Mouse (Mus musculus): ENCODE measurements around the gene Pcbp1. TPM values are rescaled to one million over a fixed set of nuclear protein-coding genes. Genes with fewer than 3 reads are reported as not detected.

The Pcbp1 gene
- polyA plus RNA-seq, 1 experiment from 2014 or later, result 234 TPM

DNA sequence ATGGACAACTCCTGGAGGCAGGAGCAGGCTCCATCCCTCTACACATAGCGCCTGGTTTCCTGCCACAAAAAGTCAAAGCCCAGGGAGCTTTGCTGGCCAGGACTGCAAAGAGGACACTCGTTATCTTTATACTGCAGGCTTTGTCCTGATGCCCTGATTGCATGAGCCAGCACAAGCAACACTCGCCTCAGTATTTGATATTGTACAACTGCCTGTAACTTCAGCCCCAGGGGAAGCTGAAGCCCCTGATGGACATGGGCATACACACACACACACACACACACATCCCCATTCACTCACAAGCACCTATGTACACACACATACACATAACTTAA lies 16.3 kb downstream of the Pcbp1 start:
- Histone ChIP-seq H3K27me3 (ENCODE audit: insufficient read depth, low read length) (no peaks in the 10 kb centered on the region), H3K27ac (ENCODE audit: low read length) (no peak overlapping the region), H3K36me3 (ENCODE audit: insufficient read depth, low read length) (no peaks in the 10 kb centered on the region), H3K9me3 (ENCODE audit: low read length) (no peaks in the 10 kb centered on the region), H3K4me2 (replicated peaks; ENCODE audit: low read depth, low read length) (no peak overlapping the region), H3K4me1 (ENCODE audit: insufficient read depth, low read length) (no peaks in the 10 kb centered on the region), H3K9ac (replicated peaks; ENCODE audit: low read length) (no peak overlapping the region), H3K4me3 (ENCODE audit: low read length) (no peak overlapping the region)
- no peak for ATAC-seq (ENCODE audit: low FRiP score, low TSS enrichment)
- 71% methylated on average over 3 of the region's 3 CpGs for WGBS

GRCm38 (mm10) chr6:86509194-86509865 lies 16.8 kb downstream of the Pcbp1 start:
- Histone ChIP-seq H3K4me1 (ENCODE audit: insufficient read depth, low read length) (no peaks in the 10 kb centered on the region), H3K4me2 (replicated peaks; ENCODE audit: low read depth, low read length) (no peak overlapping the region), H3K27me3 (ENCODE audit: insufficient read depth, low read length) (no peaks in the 10 kb centered on the region), H3K9ac (replicated peaks; ENCODE audit: low read length) (no peak overlapping the region), H3K27ac (ENCODE audit: low read length) (no peak overlapping the region), H3K36me3 (ENCODE audit: insufficient read depth, low read length) (no peaks in the 10 kb centered on the region), H3K4me3 (ENCODE audit: low read length) (no peak overlapping the region), H3K9me3 (ENCODE audit: low read length) (no peaks in the 10 kb centered on the region)
- 92% methylated on average over 4 of the region's 4 CpGs for WGBS
- no peak for ATAC-seq (ENCODE audit: low FRiP score, low TSS enrichment)

GRCm38 (mm10) chr6:86508736-86509135 lies 17.4 kb downstream of the Pcbp1 start:
- Histone ChIP-seq H3K27ac (ENCODE audit: low read length) (no peak overlapping the region), H3K4me3 (ENCODE audit: low read length) (no peak overlapping the region), H3K9me3 (ENCODE audit: low read length) (no peaks in the 10 kb centered on the region), H3K36me3 (ENCODE audit: insufficient read depth, low read length) (no peaks in the 10 kb centered on the region), H3K4me1 (ENCODE audit: insufficient read depth, low read length) (no peaks in the 10 kb centered on the region), H3K27me3 (ENCODE audit: insufficient read depth, low read length) (no peaks in the 10 kb centered on the region), H3K9ac (replicated peaks; ENCODE audit: low read length) (no peak overlapping the region), H3K4me2 (replicated peaks; ENCODE audit: low read depth, low read length) (no peak overlapping the region)
- no peak for ATAC-seq (ENCODE audit: low FRiP score, low TSS enrichment)
- 86% methylated on average over 3 of the region's 3 CpGs for WGBS

GRCm38 (mm10) chr6:86507116-86507515 lies 19.0 kb downstream of the Pcbp1 start:
- Histone ChIP-seq H3K4me3 (ENCODE audit: low read length) (no peak overlapping the region), H3K9ac (replicated peaks; ENCODE audit: low read length) (no peak overlapping the region), H3K27me3 (ENCODE audit: insufficient read depth, low read length) (no peaks in the 10 kb centered on the region), H3K9me3 (ENCODE audit: low read length) (no peaks in the 10 kb centered on the region), H3K4me2 (replicated peaks; ENCODE audit: low read depth, low read length) (no peak overlapping the region), H3K36me3 (ENCODE audit: insufficient read depth, low read length) (no peaks in the 10 kb centered on the region), H3K27ac (ENCODE audit: low read length) (no peak overlapping the region), H3K4me1 (ENCODE audit: insufficient read depth, low read length) (no peaks in the 10 kb centered on the region)
- no peak for ATAC-seq (ENCODE audit: low FRiP score, low TSS enrichment)

GRCm38 (mm10) chr6:86506309-86506708 lies 19.8 kb downstream of the Pcbp1 start:
- WGBS, result 80% methylated on average over 3 of the region's 3 CpGs
- Histone ChIP-seq H3K27me3 (ENCODE audit: insufficient read depth, low read length) (no peaks in the 10 kb centered on the region), H3K4me1 (ENCODE audit: insufficient read depth, low read length) (no peaks in the 10 kb centered on the region), H3K27ac (ENCODE audit: low read length) (no peak overlapping the region), H3K9ac (replicated peaks; ENCODE audit: low read length) (no peak overlapping the region), H3K36me3 (ENCODE audit: insufficient read depth, low read length) (no peaks in the 10 kb centered on the region), H3K4me2 (replicated peaks; ENCODE audit: low read depth, low read length) (no peak overlapping the region), H3K4me3 (ENCODE audit: low read length) (no peak overlapping the region), H3K9me3 (ENCODE audit: low read length) (no peaks in the 10 kb centered on the region)
- no peak for ATAC-seq (ENCODE audit: low FRiP score, low TSS enrichment)

DNA sequence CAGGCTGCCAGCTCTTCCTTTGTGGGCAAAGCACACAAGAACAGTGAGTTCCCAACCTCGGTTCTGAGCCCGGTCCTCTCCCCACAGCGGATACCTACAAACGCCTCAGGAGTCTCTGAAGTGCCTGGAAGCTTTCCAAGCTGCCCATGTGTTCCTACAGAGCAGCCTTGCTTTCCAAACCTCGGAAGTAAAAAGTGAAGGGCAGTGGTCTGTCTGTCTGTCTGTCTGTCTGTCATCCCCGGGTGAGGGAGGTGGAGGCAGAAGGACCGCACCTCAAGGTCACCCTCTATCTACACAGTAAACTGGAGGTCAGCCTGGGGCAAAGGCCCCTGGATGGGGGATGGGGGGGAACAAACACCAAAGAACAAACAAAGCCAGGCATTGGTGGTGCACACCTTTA lies 20.4 kb downstream of the Pcbp1 start:
- H3K27ac ChIP-seq (ENCODE audit: low read length), result no peak overlapping the region
- H3K9ac ChIP-seq (replicated peaks; ENCODE audit: low read length), result no peak overlapping the region
- H3K4me3 ChIP-seq (ENCODE audit: low read length), result no peak overlapping the region
- no peak overlapping the region for H3K4me2 ChIP-seq (replicated peaks; ENCODE audit: low read depth, low read length)
- no peak for ATAC-seq (ENCODE audit: low FRiP score, low TSS enrichment)
- H3K4me1 ChIP-seq (ENCODE audit: insufficient read depth, low read length), result no peaks in the 10 kb centered on the region
- WGBS, result 75% methylated on average over 7 of the region's 7 CpGs
- H3K9me3 ChIP-seq (ENCODE audit: low read length), result no peaks in the 10 kb centered on the region
- H3K27me3 ChIP-seq (ENCODE audit: insufficient read depth, low read length), result no peaks in the 10 kb centered on the region
- H3K36me3 ChIP-seq (ENCODE audit: insufficient read depth, low read length), result no peaks in the 10 kb centered on the region

DNA sequence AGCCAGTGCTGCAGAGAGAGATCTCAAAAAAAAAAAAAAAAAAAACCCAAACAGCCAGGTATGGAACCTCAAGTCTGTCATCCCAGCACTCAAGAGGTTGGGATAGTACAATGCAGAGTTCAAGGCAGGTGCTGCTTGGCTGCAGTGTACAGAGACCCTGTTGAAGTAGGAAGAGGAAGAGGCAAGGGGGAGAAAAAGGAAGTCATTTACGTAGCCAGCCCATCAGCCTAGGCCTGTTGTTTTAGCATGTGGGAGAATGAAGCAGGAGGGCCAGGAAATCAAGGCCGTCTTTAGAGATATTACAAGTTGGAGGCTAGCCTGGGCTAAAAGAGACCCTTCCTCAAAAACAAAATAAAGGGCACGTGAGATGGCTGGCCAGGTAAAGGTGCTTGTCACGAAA lies 22.6 kb downstream of the Pcbp1 start:
- WGBS, result 87% methylated on average over 4 of the region's 4 CpGs
- H3K9me3 ChIP-seq (ENCODE audit: low read length), result no peaks in the 10 kb centered on the region
- H3K9ac ChIP-seq (replicated peaks; ENCODE audit: low read length), result no peak overlapping the region
- H3K4me3 ChIP-seq (ENCODE audit: low read length), result no peak overlapping the region
- peaks cover 15% of the 10 kb centered on the region for H3K4me1 ChIP-seq (ENCODE audit: insufficient read depth, low read length)
- no peak overlapping the region for H3K4me2 ChIP-seq (replicated peaks; ENCODE audit: low read depth, low read length)
- no peak overlapping the region for H3K27ac ChIP-seq (ENCODE audit: low read length)
- ATAC-seq (ENCODE audit: low FRiP score, low TSS enrichment), result no peak
- no peaks in the 10 kb centered on the region for H3K36me3 ChIP-seq (ENCODE audit: insufficient read depth, low read length)
- no peaks in the 10 kb centered on the region for H3K27me3 ChIP-seq (ENCODE audit: insufficient read depth, low read length)

DNA sequence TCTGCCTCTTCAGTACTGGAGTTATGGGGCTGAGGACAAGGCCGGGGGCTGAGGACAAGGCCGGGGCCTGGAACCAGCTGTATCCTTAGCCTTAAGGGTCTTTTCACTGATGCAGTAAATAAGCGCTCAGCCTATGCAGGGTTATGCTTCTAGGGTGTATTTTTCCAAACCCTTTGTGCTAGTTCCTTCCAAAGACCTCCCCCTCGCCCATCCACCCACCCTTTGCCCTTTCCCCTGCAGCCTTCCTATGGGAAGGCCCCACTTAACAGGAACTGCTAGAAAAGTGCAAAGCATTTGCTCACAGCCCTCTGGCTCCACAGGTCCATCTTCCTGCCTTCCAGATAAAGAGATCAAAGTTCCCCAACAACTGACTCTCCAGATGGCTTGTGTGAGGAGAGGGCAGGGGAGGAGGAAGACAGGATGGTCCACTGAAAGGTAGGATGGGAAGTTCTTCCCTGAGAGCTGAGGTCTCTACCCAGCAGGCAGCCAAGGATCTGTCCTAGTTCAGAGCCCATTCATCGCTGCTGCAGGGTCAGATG lies 26.5 kb downstream of the Pcbp1 start:
- Histone ChIP-seq H3K4me1 (ENCODE audit: insufficient read depth, low read length) (peaks cover 48% of the 10 kb centered on the region), H3K9ac (replicated peaks; ENCODE audit: low read length) (peak overlapping the region; percentile 40; the same call in 1 of the 2 replicates), H3K9me3 (ENCODE audit: low read length) (no peaks in the 10 kb centered on the region), H3K27ac (ENCODE audit: low read length) (peak overlapping the region; percentile 70), H3K27me3 (ENCODE audit: insufficient read depth, low read length) (no peaks in the 10 kb centered on the region), H3K4me3 (ENCODE audit: low read length) (no peak overlapping the region), H3K36me3 (ENCODE audit: insufficient read depth, low read length) (no peaks in the 10 kb centered on the region), H3K4me2 (replicated peaks; ENCODE audit: low read depth, low read length) (no peak overlapping the region)
- WGBS, result 38% methylated on average over 5 of the region's 5 CpGs
- ATAC-seq (ENCODE audit: low FRiP score, low TSS enrichment), result no peak

DNA sequence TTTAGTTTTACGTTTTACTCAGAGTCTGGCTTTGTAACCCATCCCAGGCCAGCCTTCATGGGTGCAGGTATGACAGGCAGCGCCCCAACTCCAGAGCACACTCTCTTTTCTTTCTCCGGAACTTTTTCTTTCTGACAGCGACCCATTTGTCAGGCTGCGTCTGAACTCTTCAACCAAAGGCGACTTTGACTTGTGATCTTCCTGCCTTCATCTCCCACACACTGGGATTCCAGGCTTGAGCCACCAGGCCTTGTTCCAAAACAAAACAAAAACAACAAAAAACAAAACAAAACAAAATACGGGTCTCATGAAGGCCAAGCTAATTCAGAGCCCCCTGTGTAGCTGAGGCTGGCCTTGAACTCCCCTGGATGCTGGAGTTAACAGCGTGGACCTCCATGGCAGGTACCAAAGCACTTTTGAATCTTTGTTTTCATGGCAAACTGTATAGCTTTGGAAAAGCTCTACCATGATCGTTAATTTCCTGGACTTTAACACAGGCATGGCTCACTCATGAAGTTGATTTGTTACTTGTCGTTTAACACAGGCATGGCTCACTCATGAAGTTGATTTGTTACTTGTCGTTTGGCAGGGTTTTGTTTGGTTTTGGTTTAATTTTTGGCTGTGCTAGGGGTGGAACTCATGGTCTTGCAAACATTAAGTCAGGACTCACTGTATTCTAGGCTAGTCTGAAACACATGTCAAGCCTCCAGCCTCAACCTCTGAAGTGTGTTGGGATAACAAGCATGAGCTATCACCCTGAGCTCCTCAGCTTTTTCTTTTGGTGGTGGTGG lies 28.0 kb downstream of the Pcbp1 start:
- peak; percentile 3; the same call in 1 of the 2 replicates for ATAC-seq (ENCODE audit: low FRiP score, low TSS enrichment)
- H3K27me3 ChIP-seq (ENCODE audit: insufficient read depth, low read length), result no peaks in the 10 kb centered on the region
- peak overlapping the region; percentile 44 for H3K4me3 ChIP-seq (ENCODE audit: low read length)
- H3K9ac ChIP-seq (replicated peaks; ENCODE audit: low read length), result peak overlapping the region; percentile 69
- H3K36me3 ChIP-seq (ENCODE audit: insufficient read depth, low read length), result no peaks in the 10 kb centered on the region
- H3K4me1 ChIP-seq (ENCODE audit: insufficient read depth, low read length), result peaks cover 57% of the 10 kb centered on the region
- WGBS, result 28% methylated on average over 11 of the region's 11 CpGs
- H3K9me3 ChIP-seq (ENCODE audit: low read length), result no peaks in the 10 kb centered on the region
- peak overlapping the region; percentile 54 for H3K4me2 ChIP-seq (replicated peaks; ENCODE audit: low read depth, low read length)
- peak overlapping the region; percentile 94 for H3K27ac ChIP-seq (ENCODE audit: low read length)
